Mouse (Mus musculus): ENCODE measurements at regions not wholly inside any gene's neighbourhood (a gene's known extent, or its start where the extent isn't known, plus 50 kb on each side); places are given as distances from the start of the nearest gene placed in this dataset.

DNA sequence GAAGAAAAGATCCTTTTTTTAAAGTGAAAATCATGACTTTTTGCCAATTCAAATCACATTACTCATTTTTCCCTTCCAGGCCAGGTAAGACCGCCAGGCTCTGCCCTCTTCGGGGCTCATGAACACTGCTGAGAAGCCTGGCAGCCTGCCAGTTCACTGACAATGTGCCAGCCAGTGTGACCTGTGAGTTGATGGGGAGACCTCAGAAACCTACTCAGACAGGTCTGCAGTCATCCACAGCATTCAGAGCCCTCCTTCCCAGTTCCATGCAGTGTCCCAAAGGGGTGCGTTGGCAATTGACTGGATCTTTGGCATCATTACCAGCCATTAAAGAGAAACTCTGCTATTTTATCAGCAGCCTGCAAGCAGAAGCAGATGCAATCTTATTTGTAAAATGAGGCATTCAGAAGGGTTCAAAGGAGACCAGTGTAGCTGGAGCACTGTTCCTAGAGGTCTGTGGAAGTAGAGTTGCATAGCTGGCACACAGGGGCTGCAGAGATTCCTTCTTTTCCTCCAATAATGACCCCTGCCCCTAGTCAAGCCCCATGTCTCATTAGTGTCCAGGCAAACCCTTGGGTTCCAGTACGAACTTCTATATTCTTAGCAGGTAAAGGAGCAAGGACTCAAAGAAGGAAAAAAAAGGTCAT is 384.4 kb downstream of the Rapgef2 start:
- DNase-seq (ENCODE audit: low read depth, low spot score): no peak

DNA sequence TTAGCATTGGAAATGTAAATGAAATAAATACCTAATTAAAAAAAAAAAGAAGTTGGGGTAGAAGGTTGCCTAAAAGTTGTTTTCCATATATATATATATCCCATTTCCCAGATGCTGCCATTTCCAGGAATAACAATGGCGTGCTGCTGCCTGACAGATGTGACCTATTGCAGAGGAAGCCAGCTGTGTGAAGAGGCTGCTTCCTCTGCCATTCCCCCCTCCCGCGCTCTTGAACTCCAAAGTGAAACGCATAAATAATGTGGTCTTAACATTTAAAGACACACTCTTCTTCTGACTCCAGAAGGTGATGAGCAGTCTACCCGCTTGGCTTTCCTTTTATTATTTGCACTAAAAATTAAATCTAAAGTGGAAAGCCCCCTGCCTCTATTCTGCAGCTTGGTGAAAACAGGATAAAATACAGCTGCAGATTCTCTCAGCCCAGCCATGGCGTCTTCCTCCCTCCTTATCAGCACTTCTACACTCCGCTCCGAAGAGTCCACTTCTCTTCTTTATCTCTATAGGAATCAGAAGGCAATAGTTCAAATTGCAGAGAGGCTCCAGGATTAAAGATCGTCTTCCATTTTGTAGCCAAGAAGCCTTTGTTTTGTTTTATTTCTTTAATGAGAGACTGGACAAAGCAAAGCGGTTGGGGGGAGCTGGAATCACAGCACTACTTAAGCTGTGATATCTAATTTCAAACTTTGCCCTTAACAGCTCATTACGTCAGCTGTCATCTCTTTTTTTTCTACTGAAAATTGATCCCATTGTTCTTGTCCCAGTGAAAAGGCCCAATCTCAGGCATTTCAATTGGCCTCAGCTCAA is 385.1 kb downstream of the Rapgef2 start:
- no peak for DNase-seq (ENCODE audit: low read depth, low spot score)

DNA sequence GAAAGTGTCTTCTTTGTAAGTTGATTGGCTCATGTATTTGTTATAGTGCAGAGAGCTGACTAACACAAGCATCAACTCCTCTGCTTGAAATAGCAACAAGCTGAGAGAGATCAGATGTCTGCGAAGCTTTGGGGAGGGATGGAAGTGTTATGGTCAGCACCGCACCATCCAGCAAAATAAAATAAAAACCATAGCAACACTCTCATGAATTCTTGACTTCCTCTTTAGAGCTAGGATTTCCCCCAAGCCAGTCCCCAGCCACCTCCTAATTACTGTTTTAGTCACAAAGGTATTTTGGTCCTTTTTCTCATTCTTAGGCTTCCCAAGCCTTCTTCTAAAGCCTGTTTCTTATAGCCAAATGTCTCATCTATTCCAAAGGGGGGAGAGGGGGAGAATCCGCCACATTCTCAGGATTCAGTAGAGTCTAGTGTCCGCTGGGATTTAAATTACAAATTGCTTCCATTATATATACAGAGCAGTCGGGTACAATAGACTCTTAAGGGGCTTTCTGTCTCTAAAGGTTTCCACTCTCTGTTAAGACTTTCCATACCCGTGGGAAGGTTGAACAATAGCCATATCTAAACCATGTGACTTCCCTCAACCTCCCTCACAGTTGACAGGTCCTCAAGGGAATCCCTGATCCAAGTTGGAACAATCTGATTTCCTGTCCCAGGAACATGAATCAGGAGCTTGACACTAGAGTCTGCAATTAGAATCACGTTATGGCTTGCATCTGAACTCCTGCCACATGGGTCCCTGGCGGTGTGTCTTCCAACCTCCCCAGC is 386.7 kb downstream of the Rapgef2 start:
- DNase-seq (ENCODE audit: low read depth, low spot score): no peak

DNA sequence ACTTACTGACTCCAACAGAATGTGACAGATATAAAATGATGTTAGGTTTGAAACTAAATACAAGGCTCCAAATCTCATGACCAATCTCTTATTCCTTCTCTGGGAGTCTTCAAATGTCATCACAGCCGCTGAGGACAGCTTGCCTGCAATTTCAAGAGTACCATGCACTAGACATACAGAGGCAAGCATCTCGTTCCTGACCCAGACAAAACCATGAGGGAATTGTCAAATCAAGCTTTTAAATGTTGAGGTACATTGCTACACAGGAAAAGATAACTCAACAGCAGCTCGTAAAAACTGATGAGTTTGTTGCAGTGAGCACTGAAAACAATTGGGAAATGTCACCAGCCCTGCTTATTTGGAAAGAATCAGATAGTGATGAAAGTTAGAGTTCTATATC is 397.0 kb downstream of the Rapgef2 start:
- no peak for DNase-seq (ENCODE audit: low read depth, low spot score)

DNA sequence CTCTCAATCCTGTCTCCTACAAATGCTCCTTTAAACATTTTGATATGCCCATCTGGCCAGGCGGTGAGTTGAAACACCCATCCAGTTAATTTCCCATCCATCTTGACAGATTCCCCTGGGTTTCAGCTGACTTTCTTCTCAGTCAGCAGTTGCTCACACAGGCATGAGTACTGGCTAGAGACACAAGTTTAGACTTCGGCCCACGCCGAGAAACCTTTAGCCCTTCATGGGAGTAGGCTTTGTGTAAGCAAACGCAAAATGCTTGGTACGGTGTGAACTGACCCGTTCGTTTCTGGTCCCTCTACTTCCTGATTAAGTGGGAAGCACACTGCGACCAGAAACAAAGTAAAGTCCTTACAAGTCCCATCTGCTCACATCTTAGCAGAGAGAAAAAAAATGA is 401.6 kb downstream of the Rapgef2 start:
- DNase-seq (ENCODE audit: low read depth, low spot score): no peak

DNA sequence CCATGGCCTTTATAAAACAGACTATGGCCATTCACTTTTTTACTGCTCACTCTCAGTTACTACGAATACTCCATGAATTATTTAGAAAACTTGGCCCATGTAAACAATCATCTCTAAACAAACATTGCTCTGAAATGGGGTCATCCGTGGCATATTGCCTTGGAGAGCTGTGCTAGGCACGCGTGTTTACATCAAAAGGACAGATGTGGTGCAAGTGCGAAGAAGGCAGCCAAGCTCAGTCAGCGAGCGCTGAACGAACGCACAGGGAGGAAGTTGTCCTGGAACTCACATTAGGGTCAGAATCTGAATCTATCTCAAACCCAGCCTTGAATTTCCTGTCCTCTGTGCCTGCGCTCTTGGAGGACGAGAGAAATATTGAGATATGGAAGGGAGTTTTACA is 402.3 kb downstream of the Rapgef2 start:
- DNase-seq (ENCODE audit: low read depth, low spot score): no peak

DNA sequence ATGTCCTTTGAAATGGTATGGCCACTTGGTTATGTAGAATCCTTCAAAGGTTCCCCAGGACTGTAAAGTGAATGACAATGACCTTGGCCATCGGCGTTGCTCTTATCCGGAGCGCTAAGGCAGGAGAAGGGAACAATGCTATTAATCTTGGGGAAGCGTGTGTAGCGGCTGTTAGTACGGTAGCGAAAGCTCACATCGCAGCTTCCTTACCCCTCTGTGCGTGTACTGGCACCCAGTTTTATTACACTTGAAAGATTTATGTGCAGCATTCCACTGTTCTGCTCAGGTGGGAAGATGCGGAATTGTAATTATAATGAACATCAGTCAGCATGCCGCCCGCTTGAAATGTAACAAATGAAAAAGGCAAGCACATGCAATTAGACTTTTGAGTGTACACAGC is 406.2 kb downstream of the Rapgef2 start:
- no peak for DNase-seq (ENCODE audit: low read depth, low spot score)

DNA sequence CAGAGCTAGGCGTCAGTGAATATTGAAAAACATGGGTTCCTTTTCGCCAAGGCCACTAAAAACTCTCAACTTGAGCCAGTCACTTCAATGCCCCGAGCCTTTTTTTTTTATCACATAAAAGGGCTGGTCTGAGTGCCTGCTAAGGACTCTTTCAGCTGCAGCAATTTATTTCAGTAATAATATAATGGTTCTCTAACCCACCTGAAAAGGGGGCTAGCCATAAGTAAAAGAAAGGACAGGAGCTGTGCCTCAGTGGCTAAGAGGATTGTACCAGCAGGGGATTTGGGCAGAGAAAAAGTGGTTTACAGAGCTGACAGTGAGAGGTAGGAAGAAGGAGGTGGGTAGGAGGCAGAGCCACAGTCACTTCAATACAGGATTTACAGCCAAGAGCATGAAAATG is 409.0 kb downstream of the Rapgef2 start:
- DNase-seq (ENCODE audit: low read depth, low spot score): no peak

DNA sequence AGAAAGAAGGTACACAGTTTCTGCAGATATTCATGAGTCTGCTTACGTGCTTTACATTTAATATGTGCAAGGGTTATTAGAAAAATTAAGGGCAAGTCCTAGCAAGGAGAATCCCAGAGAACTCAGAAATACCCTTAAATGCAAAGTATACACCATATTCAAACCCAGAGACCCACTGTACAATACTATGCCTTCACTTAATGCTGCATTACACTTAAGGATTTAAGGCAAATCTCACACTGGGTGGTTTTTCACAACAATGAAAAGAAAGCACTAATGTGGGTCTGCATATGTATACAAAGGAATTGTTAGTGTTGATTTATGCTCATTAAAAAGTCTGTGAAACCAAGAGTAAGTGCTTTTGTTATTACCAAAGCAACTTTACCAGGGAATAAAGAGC is 419.4 kb downstream of the Rapgef2 start:
- no peak for DNase-seq (ENCODE audit: low read depth, low spot score)

DNA sequence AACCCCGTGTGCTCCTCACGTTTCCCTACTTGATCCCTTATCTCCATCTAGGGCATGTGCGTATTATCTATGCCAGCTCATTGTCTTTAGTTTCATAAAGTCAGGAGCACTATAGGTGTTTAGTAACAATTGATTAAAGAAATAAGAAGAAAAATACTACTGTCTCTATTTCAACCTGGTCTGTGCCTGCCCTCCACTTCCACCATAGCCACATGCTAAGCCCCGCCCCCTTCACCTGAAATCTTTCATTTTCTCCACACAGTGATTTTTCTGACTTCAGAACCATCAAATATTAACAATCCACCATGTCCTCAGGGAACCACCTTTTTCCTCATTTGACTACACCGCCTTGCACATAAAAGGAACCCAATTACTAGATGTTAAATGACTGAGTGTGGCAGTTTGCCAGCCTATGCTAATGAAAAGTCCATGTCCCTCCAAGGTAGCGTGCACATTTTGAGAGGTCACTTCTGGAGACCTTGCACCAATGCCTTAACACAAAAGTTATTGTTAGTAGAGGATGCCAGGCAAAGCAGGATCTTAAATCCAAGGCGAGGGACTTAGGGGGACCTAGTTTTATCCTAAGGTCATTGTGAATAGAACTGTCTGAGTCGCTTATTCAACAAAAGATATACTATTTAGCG is 420.1 kb downstream of the Rapgef2 start:
- DNase-seq (ENCODE audit: low read depth, low spot score): no peak

DNA sequence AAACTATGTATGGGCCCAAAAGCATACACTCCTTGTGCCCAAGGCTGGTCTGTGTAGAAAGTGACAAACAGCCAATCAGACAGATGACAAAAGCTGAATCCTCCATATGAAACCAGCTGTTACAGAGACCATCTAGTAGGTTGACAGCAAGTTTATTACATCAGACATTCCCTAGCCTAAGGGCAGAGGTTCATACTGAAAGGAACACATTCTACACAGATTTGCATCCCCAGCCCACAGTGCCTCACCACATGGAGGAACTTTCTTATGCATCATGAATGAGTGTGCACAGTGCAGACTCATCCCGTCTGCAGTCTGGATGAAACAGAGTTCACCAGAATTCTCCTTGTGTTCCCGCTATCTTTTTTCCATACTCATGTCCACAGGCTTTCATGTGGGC is 423.3 kb downstream of the Rapgef2 start:
- DNase-seq (ENCODE audit: low read depth, low spot score): no peak

DNA sequence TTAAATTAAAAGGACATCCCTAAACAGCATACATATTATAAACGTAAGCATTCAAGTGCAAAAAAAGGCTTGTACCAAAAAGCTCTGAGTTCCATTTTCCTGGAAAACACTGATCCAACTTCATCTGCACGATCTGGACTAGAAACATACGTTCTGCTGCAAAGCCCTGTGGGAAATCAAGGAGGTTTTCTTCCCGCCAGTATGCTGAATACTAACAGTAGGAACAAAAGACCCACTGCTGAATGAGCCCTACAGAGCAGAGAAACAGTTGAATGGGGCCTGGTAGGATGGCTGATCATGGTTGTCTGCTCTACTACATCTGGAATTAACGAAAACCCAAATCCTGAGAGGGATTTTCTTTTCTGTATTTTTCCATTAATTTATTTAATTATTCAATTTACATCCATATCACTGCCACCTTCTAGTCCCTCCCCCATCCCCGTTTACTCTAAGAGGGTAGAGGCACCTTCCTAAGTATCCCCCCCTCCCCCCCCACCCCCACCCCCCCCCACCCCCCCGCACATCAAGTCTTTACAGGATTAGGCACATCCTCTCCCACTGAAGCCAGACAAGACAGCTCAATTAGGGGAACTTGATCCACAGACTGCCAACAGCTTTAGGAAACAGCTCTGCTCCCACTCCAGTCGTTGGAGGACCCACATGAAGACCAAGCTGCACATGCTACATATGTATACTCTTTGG is 439.5 kb downstream of the Rapgef2 start:
- no peak for DNase-seq (ENCODE audit: low read depth, low spot score)

DNA sequence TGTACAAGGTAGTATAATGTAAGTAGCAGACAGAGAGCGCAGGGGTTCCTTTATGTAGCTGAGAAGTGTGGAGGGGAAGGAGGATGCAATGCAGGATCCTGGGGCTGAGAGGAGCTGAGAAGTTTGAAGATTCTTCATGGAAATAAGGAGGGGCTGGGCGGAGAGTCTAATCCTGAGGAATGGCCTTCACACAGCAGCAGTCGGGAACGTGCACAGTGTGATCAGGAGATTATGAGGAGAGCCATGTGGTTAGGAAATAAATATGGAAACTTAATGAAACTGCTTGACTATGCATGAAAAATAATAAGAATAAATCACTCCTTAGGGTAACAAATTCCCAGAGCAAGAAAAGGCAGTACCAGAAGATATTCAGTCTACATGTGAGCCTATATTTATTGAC is 445.1 kb downstream of the Rapgef2 start:
- no peak for DNase-seq (ENCODE audit: low read depth, low spot score)

DNA sequence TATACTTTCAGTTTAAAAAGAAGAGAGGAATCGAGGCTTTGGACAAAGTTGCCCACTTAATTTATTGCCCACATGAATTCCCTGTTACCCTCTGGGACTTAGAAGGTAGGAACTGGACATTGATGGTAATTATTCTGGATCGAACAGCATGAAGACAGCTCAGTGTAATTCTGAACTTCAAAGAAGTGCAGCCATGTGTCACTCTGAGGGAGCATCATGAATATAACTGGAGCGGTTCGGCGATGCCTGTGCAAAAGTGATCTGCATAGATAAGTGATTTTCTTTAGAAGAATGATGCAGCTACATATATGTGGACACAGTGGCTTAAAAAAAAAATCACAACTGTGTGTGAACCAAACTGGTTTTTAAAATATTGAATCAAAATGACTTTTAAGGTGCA is 449.5 kb downstream of the Rapgef2 start:
- no peak for DNase-seq (ENCODE audit: low read depth, low spot score)

DNA sequence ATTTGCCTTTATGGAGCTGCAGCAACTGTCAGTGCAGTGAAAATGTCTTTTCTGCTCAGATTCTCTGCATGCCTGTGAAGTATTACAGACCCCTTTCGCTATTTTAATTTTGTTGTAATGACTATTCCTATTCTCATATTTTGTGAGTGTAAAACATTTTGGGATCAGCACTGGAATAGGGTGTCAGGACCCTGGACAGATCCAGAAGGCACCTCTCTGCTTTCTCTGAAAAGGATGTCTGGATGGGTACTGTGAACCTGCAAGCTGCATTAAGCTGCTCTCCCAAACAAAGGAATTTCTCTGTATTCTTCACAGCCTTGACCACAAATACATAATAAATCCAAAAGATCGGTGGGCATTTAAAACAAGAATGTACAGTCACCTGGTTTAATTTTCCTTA is 460.8 kb downstream of the Rapgef2 start:
- peak; percentile 17 for DNase-seq (ENCODE audit: low read depth, low spot score)

DNA sequence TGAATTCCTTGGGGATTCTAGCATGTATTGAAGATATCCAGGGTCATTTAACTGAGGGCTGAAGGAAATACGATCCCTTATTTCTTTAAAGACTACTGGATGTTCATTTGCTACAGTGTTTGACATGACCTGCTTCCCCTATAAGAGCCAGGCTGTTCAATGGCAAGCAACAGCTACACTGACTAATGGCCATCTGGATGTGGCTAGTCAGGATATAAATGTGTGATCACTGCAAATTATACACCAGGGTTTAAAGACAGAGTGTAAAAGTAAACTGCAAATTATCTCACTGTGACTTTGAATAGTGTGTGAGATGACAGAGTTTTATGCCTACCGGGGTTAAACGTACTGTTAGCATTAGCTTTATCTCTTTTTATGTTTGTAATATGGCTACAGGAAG is 473.9 kb downstream of the Rapgef2 start:
- DNase-seq (ENCODE audit: low read depth, low spot score): no peak

DNA sequence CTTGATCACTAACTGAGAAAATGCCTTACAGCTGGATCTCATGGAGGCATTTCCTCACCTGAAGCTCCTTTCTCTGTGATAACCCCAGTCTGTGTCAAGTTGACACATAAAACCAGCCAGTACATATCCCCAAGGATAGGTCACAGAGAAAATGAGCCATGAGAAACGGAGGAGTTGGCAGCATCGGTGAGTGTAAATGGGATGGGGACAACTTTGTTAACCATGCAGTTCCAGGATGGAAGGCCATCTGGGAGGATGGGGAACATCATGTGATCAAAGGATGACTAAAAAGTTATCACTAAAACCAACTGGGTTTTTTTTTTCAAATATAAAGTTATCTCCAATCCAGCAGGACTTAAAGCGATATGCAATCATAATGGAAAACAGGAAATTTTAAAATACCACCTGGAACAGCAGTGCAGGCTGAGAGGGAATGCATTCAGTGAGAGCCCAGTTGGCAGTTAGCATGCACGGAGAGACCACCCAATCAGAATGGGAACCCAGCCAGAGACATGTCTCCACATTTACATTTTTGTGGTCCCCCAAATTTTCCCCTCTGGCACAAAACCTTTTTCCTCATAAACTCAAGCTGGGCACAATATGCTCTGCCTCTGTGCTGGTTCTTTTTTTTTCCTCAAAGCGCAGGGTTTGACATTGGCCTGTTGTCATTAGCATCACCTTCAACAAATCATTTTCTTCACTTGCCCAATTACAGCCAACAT is 475.7 kb downstream of the Rapgef2 start:
- no peak for DNase-seq (ENCODE audit: low read depth, low spot score)

DNA sequence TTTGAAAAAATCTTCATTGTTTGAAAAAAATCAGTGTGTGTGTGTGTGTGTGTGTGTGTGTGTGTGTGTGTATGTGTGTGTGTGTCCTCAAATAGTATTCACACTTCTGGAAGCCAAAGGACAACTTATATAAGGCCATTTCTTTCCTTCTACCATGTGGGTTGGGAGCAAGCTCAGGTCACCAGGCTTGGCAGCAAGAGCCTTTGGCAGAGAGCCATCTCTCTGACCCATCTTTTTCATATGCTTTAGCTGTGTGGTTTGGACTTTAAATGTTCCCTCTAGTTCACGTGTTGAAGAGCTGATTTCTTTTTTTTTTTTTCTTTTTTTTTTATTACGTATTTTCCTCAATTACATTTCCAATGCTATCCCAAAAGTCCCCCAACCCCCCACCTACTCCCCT is 483.1 kb downstream of the Rapgef2 start:
- DNase-seq (ENCODE audit: low read depth, low spot score): no peak

DNA sequence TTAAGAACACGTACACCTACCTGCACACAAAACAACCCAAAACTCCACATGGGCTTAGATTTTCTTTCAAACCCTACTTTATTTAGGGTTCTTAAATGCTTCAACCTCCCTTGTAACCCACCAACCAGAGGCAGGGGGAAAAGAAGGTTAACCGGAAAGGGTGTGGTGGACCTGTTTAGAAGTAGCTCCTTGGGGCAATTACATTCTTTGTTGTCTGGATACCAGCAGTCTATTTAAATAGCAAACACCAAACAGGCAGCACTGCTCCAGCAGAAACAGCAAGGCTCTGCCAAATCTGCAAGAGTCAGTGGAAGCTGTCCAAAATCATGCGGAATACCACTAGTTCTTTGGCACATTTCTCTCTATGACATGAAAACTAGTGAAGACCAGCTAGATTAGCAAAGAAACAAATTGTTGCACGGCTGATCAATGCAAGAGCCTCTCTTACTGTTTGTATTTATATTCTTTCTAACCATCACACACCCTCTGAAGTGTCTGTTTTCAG is 490.3 kb downstream of the Rapgef2 start:
- DNase-seq (ENCODE audit: low read depth, low spot score): no peak

DNA sequence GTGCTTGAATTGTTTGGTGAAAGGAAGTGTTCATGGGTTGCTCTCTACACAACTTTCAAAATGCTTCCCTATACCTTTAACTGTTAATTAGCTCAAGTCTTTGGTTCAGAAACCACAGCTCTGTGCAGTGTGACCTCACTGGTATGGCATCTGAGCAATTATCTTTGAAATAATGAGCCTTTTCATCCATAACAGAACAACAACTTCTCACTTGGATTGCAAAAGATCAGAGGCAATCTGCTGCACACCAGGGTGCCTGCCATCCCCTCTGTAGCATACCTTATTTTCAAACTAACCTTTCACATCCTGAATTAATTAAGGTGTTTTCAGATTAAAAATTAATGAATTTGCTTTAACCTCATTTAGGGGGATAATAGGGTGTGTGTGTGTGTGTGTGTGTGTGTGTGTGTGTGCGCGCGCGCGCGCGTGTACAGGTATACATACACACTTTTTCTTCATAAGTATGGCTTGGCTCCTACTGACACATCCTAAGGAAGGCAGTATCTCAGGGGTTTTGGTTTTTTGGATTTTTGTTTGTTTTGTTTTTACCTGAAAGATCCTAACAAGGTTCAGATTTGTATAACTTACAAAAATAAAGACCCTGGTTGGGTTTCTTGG is 493.8 kb downstream of the Rapgef2 start:
- DNase-seq (ENCODE audit: low read depth, low spot score): no peak

All from embryo, embryonic 11.5 days (tissue).